Mouse (Mus musculus): ENCODE data around the gene Gm49416.
A peak's percentile ranks its signal among the peaks of the same experiment; 100 is the strongest.
"Not testable (repeated sequence)": the region's sequence is repeated elsewhere in the genome, so short reads cannot be mapped to it uniquely, and the experiment has no call there.

Gm49416 gene

DNA sequence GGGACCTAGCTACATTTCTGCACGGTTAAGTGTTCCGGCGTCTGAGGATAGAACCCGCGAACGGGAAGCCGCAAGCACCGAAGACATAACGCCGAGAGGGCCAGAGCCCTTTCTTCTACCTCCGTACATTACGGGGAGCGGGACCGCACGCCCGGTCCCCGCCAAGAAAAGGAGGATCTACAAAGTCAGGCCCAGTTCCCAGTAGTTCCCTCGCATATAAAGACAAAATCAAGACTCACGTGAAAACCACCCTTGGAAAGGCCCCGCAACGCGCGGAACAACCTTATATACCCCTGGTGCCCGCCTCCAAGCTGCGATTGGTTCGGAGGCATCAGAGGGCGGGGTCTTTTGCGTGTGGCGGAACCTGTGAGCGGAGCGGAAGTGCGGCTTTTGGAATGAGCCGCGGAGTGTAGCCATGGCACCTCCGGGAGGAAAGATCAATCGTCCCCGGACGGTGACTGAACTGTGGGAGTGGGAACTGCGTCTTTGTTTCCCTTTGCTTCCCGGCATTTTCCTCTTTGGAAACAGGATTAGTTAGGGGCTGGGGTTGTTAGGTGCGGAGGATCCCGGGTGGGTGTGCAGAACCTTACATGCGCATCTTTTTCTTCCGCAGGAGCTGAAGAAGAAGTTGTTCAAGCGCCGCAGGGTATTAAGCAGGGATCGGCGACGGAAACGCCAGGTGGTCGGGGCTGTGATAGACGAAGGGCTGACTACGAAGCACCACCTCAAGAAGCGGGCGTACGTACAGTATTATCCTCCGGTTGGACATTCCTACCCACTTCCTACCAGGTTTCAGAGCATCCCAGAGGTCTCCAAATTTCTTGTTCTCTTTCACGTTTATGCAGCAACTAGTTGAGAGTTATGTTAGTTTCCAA is at the start of gene Gm49416, which contains the start of gene 1810009A15Rik:
Gene Gm49416, plus strand, starts transcription at position 416 of the 875 bp plus-strand sequence.
Gene 1810009A15Rik, plus strand, starts transcription at position 343 of the 875 bp plus-strand sequence.
- DNase-seq: peak; percentile 88 to 94

DNA sequence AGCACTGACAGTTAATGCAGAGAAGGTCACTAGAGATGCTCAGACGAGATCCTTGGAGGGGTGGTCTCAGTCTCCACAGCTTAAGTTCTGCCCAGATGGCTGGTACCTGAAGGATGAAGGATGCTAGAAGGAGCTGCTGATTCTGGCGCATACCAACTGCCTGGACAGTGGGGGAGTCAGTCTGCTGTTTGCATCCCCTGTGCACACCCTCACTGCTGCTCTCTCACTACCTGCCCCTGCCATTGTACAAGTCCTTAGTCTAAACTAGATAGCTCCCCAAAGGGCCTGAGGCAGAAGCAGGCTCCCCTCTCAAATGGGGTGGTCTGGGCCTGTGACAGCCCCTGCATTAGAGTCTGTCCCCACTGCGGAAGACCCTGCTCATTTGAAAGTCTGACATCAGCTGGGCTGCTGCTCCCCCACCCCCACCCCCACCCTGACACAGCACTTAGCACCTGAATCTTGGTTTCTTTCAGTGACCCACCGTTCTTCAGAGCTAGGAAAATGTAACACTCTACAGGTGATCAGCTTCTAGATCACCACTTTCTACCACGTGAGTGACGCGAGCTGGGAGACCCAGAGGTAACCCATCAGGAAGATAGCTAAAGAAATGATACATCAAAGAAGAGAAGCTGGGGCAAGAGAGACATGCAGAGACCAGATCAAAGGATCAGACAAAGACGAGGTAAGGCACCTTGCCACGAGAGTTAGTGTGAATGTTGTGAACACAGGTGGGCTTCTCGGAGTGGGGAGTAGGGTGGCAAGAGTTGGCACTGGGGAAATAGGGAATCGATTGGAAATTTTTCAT is 49.4 kb upstream of the Gm49416 start, which contains the start of gene Gng3:
Gene Gng3, minus strand, starts transcription at position 92 of the 805 bp plus-strand sequence.
- DNase-seq: no peak

DNA sequence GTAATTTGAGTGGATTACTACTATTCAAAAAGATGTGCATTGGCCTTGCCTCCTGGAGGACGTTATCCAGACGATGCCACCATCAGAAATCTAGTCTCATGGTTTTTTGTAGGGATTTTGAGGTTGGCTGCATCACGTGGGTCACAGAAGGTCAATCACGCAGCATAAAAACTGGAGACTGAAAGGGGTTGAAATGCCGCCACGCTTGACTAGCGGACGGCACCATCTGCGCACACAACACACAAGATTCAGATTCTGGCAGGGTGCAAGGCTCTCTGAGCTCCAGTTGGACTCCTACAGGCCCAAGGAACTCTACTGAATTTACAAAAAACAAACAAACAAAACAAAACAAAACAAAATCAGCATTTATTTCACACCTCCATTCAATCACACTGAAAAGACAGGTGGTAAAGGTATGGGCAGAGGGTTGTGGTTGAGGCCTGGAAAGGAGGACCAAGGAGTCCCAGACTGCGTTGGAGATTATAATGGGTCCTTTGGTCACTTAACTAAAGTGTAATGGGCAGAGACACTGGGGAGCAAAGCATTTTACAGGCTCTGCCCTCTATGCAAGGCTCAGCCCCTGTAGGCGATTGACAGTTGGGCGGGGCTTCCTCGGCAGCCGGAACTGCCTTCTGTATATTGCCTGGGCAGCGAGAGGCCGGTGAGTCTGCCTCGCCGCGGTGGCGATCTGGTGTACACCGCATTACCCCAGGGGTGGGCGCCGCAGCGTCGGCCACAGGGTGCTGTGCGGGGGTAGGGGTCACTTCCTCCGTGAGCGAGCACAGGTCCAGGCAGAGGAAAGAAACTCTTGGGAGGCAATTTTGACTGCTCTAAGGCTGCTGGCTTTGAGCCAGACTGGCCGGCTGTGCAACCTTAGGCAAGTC is 48.6 kb upstream of the Gm49416 start:
- peak; percentile 54 to 55 for DNase-seq

DNA sequence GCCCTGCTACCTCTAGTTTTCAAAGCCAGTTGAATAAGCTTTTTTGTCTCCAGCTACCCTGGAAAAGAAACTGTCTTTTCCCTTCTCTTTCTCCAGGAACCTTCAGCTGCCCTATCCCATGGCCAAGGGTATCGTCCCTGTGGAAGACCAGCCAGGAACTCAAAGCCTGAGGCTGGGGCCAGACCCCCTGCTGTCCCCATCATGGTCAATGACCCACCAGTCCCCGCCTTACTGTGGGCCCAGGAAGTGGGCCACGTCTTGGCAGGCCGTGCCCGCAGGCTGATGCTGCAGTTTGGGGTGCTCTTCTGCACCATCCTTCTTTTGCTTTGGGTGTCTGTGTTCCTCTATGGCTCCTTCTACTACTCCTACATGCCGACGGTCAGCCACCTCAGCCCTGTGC is 47.7 kb upstream of the Gm49416 start:
- no peak for DNase-seq

DNA sequence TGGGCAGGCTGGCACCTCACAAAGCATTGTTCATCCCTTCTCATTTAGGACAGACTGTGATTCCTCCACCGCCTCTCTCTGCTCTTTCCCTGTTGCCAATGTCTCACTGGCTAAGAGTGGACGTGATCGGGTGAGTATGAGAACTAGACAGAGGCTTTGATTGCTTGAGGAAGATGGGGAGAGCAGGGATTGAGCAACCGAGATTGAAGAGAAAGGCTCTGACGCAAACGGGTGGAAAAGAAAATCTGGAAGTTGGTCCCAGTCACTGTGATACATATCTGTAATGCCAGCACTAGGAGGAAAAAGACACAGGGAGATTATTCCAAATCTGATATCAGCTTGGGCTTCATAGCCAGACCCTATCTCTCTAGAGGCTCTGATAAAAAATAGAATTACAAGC is 45.8 kb upstream of the Gm49416 start:
- no peak for DNase-seq

DNA sequence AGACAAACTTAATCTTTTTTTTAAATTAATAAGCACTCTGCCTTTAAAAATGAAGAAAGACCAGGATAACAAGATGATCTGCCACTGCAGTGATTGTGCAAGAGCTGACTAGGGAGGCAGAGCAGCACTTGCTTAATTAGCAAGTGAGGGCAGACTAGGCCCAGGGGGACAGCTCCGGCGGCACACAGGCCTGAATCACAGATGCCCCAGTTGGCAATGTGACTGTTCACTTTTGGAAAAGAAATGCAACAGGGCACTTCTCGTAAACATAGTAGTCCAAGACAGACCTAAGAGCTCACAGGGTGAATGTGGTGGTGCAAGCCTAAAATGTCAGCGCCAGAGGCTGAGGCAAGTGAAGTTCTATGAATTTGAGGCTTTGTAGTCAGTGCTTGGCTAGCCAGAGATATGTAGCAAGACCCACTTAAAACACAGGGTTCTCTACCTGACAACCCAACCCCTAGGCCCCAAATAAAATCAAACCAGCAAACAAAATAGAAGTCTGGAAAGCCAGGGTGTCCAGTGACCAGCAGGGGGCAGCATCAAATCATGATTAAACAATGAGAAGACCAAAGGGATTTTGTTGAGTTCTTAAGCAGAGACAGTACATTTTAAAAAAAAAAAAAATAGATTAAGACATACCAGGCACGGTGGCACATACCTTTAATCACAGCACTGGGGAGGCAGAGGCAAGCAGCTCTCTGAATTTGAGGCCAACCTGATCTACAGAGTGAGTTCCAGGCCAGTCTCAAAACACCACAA is 44.2 kb upstream of the Gm49416 start:
- peak; percentile 18 to 45 for DNase-seq

DNA sequence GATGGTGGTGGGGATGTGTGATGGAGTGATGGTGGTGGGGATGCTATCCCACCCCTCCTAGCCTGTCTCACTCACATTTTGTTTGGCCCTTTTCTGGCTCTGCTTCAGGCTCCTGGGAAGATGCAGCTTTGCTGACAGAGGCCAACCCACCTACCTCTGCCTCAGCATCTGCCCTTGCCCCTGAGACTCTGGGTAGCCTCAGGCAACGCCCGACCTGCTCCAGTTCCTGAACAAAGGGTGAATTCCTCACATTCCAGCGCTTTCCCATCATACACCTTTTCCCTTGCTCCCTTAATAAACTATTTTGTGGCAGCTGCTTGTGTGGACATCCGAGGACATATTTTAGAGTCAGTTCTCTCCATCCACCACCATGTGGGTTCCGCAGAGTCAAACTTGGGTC is 40.4 kb upstream of the Gm49416 start:
- DNase-seq: no peak

DNA sequence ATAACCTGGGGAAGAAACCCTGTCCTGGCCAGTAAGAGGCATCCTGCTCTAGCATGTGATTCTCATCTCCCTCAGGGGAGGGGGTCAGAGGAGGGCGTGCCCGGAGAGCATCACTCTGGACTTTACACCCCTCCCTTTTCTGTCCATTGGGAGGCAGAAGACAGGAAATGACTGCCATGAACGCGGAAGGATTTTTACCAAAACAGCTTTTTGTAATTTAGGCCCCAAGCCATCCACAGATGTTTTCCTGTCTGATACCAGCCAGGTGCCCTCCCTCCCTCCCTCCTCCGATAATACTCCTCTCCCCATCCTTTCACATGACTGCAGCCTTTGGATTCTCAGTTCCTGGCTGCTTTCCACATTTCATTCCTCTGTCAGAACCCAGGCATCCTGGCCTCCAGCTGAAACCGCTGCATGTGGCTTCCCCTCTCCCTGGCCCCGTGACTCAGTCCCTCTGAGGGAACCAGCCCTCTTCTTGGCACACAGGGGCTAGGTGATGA is 38.3 kb upstream of the Gm49416 start, which contains the start of gene Lrrn4cl:
Gene Lrrn4cl, plus strand, starts transcription at position 367 of the 500 bp plus-strand sequence.
- DNase-seq: no peak

DNA sequence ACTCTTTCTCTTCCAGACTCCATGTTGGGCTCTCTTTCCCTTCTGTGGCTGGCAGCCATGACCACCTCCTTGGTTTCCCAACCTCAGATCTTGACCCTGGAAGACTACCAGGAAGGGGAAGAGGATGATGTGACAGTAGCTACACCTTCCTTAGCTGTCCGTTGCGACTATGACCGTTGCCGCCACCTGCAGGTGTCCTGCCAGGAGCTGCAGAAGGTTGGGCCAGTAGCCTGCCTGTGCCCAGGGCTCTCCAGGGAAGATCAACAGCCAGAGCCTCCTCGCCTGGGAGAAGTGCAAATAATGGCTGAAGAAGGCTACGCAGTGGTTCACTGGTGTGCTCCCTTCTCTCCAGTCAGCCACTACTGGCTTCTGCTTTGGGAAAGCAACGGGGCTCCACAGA is 37.1 kb upstream of the Gm49416 start:
- no peak for DNase-seq

DNA sequence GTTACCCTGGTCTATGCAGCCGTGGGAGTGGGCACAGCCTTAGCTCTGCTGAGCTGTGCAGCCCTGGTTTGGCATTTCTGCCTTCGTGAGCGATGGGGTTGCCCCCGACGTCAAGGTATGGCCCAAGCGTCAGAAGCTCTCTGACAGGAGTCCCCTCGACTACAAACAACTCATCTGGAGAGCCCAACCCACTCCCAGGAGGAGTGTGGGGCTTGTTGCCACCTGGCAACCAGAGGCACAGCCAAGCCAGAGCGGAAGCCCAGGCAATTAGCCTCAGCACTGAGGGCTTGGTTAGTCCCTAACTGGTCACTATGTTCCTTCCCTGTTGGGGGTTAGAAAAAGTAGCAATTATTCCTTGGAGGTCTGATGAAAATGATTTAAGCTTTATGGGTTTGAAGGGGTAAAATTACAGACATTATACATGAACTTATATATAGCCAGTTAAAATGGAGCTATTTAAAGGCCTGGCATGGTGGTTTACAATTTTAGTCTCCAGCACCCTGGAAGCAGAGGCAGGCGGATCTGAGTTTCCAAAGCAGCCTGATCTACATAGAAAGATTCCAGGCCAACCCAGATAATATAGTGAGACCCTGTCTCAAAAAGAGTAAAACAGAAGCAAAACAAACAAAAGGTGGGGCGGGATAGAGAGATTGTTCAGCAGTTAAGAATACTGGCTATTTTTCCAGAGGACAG is 36.3 kb upstream of the Gm49416 start:
- no peak for DNase-seq

DNA sequence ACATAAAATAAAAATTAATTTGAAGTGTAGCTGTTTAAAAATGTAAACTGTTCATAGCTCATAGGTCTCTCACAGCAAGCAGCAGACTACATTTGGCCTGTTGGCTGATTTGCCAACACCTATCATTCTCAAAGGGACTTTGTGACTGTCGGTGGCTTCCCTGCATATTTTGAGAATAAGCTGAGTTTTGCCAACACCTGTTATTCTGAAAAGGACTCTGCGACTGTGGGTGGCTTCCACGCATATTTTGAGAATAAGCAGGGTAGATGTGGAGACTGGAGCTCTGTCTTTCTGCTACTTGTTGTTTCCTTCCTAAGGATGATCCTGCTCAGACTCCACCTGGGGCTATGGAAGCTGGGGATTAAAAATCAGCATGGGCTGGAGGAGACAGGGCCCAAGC is 35.6 kb upstream of the Gm49416 start:
- no peak for DNase-seq

DNA sequence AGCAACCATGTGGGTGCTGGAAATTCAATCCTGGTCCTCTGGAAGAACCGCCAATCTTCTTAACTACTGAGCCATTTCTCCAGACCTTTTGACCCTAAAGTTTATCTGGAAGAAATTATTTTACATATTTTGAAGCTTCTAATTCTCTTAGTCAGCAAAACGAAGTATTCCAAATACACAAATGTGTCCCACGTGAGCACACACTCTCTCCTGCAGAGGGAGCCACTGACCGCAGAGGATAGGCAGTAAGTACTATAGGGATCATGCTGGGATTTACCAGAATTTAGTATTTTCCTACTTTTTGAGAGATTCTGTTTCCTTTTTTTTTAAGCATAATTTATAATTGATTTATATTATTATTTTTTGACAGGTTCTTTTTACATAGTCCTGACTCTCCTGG is 31.0 kb upstream of the Gm49416 start:
- no peak for DNase-seq

DNA sequence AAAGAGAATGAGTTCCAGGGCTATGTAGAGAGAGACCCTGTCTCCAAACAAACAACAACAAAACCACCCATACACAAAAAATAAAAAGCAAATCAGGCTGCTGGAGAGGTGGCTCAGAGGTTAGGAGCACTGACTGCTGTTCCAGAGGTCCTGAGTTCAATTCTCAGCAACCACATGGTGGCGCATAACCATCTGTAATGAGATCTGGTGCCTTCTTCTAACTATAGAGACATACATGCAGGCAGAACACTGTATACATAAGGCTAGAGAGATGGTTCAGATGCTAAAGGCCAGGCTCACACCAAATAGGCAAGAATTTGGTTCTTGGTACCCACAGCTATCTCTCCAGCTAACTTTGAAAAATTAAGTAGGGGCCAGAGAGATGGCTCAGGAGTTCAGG is 29.7 kb upstream of the Gm49416 start:
- peak; percentile 13 to 28 for DNase-seq

DNA sequence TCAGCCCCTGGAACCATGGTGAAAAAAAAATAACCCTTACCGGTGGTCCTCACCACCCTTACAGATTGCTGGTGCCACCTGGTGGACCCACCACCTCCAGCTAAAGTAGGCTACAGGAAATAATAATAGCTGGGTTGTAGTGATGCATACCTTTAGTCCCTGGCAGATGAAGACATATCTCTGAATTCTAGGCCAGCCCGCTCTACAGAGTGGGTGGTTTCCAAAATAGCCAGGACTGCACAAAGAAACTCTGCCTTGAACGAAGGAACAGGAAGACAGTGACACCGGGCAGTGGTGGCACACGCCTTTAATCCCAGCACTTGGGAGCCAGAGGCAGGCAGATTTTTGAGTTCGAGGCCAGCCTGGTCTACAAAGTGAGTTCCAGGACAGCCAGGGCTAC is 24.5 kb upstream of the Gm49416 start:
- DNase-seq: no peak

DNA sequence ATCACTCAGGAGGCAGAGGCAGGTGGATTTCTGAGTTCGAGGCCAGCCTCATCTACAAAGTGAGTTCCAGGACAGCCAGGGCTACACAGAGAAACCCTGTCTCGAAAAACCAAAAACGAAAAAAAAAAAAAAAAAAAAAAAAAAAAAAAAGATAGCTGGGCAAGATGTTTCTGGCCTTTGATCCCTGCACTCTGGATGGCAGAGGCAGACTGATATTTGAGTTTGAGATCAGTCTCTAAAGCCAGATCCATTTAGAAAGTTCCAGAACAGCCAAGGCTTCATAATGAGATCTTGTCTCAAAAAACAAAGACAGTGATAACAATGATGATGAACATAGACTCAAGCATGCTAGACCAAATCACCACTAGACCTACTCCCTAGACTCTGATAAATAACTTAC is 18.3 kb upstream of the Gm49416 start:
- DNase-seq: not testable (repeated sequence)

DNA sequence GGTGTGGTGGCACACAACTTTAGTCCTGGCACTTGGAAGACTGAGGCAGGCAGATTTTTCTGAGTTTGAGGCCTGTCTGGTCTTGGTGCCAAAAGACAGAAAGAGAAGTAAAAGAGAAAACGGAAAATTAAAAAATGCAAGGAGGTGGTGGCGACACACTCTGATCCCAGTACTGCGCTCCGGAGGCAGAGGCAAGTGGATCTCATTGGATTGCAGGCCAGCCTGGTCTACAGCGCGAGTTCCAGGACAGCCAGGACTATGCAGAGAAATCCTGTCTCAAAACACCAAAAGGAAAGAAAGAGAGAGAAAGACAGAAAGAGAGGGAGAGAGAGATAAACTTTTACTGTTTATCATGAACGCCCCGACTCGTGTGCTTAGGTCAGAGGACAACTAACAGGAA is 17.9 kb upstream of the Gm49416 start:
- DNase-seq: no peak

DNA sequence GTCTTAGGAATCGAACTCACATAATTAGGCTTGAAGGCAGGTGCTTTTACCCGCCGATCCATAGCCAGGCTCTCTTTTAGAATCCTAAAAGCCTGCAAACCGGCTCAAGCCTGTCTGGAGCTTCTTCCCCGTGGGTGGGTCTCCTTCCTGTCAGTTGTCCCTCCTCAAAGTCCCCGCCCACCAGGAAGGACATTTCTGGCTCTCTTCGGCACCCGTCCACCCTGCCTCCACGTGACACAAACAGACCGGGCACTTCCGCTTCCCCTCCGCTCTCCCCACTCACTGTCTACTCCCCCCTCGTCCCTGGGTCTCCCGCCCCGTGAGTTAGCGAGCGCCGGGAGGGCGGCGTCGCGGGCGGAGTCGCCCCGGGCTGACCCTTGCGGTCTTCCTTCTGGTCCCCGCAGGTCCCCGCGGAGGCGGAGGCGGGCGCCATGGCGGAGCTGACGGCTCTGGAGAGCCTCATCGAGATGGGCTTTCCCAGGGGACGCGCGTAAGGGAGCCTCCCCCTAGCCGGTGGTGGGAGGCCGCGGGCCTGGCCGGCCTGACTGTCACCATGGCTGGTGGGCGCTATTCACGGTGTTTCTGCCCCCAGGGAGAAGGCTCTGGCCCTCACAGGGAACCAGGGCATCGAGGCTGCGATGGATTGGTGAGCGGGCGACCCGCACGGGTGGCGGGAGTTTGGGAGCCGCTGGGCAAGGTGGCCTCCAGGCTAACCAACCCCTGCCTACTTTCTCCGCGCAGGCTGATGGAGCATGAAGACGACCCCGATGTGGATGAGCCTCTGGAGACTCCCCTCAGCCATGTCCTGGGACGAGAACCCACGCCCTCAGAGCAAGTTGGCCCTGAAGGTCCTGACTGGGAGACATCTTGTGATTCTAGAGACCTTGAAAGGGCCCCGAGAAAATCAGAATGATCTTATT is 17.2 kb upstream of the Gm49416 start, which contains the start of gene Ubxn1:
Gene Ubxn1, plus strand, starts transcription at position 230 of the 920 bp plus-strand sequence.
- DNase-seq: peak; percentile 97 to 98

DNA sequence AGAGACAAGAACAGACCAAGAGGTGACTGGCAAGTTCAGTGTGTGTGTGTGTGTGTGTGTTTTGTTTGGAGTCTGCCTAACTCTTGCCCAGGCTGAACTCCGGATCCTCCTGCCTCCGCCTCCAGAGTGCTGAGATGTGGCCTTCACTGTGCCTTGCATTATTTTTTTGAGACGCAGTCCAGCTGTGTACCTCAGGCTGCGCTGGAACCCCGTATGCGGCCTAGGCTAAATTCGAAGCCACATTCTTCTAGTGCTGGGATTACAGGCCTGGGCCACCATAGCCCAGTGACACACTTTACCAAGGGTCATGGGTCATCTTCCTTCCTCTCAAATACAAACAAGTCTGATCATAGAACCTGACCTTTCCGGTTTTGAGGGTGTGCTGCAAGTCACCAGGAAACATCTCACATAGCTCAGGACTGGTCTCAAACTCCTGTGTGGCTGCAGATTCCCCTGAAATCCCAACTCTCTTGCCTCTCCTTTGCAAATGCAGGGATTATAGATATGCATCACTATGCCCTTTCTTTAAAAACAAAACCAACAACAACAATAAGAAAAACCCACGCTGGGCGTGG is 16.4 kb upstream of the Gm49416 start:
- no peak for DNase-seq

DNA sequence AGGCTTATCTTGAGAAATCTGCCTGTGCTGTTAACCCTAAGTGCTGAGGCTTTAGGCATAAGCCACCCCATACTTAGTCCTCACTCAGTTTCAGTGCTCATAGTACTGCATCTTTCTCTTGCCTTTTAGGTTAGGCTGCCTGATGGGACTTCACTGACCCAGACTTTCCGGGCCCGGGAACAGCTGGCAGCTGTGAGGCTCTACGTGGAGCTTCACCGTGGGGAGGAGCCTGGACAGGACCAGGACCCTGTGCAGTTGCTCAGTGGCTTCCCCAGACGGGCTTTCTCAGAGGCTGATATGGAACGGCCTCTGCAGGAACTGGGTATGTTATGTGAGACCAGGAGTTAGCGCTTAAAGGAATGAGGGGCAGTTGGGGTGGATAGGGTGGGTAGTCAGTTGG is 13.7 kb upstream of the Gm49416 start:
- DNase-seq: no peak

All from thymus, adult 18-20 months (tissue).